Mouse (Mus musculus) heart, embryonic 12.5 days (tissue): Measurements from ENCODE around the gene Tti1. TPM values are rescaled to one million over a fixed set of nuclear protein-coding genes. Genes with fewer than 3 reads are reported as not detected.

ENCODE experiments used
- ATAC-seq: fragments of 200-750 bp; cut with Nextera tagmentation; 2 replicates; pipeline ENCODE4 v1.8.0; 2017; ENCODE audit warnings: moderate TSS enrichment, moderate library complexity; ENCODE audit not compliant: insufficient number of reproducible peaks, low FRiP score
- H3K27ac ChIP-seq: fragments of 300-500 bp; sonication (generic); 2 replicates; pipeline ENCODE4 v1.5.1; 2016; ENCODE audit warnings: mild to moderate bottlenecking, moderate library complexity; ENCODE audit not compliant: poor library complexity, severe bottlenecking
- H3K27me3 ChIP-seq: fragments of 300-500 bp; sonication (generic); replicated peaks from 2 replicates; pipeline ENCODE4 v1.6.1; 2016; ENCODE audit warnings: mild to moderate bottlenecking, moderate library complexity
- H3K36me3 ChIP-seq: fragments of 300-500 bp; sonication (generic); 2 replicates; pipeline ENCODE4 v1.6.1; 2016; ENCODE audit warnings: mild to moderate bottlenecking, moderate library complexity
- H3K4me1 ChIP-seq: fragments of 300-500 bp; sonication (generic); replicated peaks from 2 replicates; pipeline ENCODE4 v1.6.1; 2016; ENCODE audit warnings: mild to moderate bottlenecking
- H3K4me2 ChIP-seq: fragments of 300-500 bp; sonication (generic); 2 replicates; pipeline ENCODE4 v1.6.1; 2016; ENCODE audit warnings: mild to moderate bottlenecking, moderate library complexity
- H3K4me3 ChIP-seq: fragments of 300-500 bp; sonication (generic); 2 replicates; pipeline ENCODE4 v1.5.1; 2016; ENCODE audit warnings: mild to moderate bottlenecking
- H3K9ac ChIP-seq: fragments of 300-500 bp; sonication (generic); 2 replicates; pipeline ENCODE4 v1.6.1; 2016; ENCODE audit warnings: mild to moderate bottlenecking, moderate library complexity
- H3K9me3 ChIP-seq: fragments of 300-500 bp; sonication (generic); replicated peaks from 2 replicates; pipeline ENCODE4 v1.6.1; 2016; ENCODE audit warnings: mild to moderate bottlenecking, moderate library complexity
- WGBS: fragments of 180-500 bp; shearing (Covaris S2); methylation state at CpG from one replicate; pipeline ENCODE4 v1.1.7; 2016; 5-methylcytosine and 5-hydroxymethylcytosine counted together
- polyA plus RNA-seq: library from polyadenylated mRNA; unstranded; fragments of >200 nt; fragmentation: Nextera tagmentation; extraction: Ambion mirVana; gene quantifications from 2 replicates; pipeline ENCODE4 v1.2.1, GENCODE M21; 2016

Tti1 gene
- polyA plus RNA-seq, 1 experiment from 2014 or later, result 28.1 TPM

DNA sequence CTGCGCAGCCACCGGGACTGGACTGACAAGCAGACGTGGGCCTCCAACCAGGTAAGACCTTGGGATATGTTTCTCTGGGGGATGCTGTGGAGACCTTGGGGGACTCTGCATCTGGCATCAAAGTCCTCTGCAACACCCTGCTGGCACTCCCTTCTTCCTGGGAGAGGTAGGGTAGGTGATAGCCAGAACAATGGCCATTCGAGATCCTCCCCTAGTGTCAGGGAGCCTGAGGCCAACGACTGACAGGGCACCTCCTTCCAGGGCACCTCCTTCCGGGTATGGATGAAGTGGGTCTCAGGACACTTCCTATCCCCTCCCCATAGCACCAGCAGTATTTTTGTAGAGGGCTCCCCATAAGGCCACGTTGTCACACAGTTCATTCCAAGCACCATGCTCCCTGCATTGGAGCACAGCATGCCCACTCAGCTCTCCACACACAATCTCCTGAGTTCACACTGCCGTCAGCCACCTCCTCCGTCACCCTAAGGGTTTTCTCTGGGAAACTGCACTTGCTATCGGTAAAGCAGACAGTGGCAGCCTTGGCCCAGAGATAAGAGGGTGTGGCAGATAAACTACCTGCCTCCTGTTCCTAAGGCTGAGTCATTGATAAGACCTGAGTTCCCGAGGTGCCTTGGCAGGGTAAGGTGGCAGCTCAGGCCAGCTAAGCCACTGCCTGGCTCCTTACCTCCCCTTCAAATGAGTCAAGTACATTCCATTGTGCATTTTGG lies 92.6 kb downstream of the Tti1 start:
- 37% methylated on average over 11 of the region's 11 CpGs for WGBS
- H3K27me3 ChIP-seq, result peaks cover 57% of the 10 kb centered on the region
- no peak overlapping the region for H3K4me2 ChIP-seq
- H3K9me3 ChIP-seq, result 0 out of 2 replicates have a peak, but pooled peaks cover 3% of the 10 kb centered on the region
- H3K4me1 ChIP-seq, result peaks cover 4% of the 10 kb centered on the region
- no peak overlapping the region for H3K4me3 ChIP-seq
- H3K27ac ChIP-seq, result no peak overlapping the region
- ATAC-seq, result no peak
- H3K9ac ChIP-seq, result no peak overlapping the region
- H3K36me3 ChIP-seq, result no peaks in the 10 kb centered on the region

DNA sequence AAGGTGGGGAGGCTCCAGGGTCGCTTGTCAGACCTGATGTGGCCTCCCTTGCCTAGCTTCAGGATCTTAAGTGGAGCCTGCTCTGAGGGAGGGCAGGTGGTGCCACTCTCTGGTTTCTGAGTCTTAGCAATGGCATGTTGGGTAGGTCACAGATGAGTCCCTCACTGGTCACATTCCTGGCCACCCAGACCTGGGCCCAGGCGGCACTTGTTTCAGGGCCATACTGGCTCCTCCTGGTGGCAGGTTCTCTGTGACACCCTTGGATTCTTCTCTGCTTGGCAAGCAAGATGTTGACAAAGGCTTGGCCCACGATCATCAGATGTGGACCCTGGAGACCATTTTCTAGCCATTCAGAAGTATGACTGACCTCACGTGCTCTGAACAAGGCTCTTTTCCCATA lies 95.6 kb downstream of the Tti1 start:
- Histone ChIP-seq H3K27me3 (peaks cover 50% of the 10 kb centered on the region), H3K9ac (no peak overlapping the region), H3K9me3 (0 out of 2 replicates have a peak, but pooled peaks cover 3% of the 10 kb centered on the region), H3K27ac (no peak overlapping the region), H3K4me3 (no peak overlapping the region), H3K4me2 (no peak overlapping the region), H3K4me1 (0 out of 2 replicates have a peak, but pooled peaks cover 3% of the 10 kb centered on the region), H3K36me3 (no peaks in the 10 kb centered on the region)
- 68% methylated on average over 4 of the region's 4 CpGs for WGBS
- ATAC-seq, result no peak

Other genes with a start within 250 kb of the Tti1 start
- not detected in 2 replicates for gene Vstm2l, start 113.8 kb downstream of the Tti1 start, polyA plus RNA-seq
- gene Rprd1b, start 64 bp upstream of the Tti1 start, polyA plus RNA-seq, result 32.4 and 36.8 TPM in 2 replicates
- 227 and 231 TPM in 2 replicates for gene Tgm2, start 118.0 kb upstream of the Tti1 start, polyA plus RNA-seq
- gene D630003M21Rik, start 200.8 kb upstream of the Tti1 start, polyA plus RNA-seq, result 1.1 and 1.5 TPM in 2 replicates
- not detected in 2 replicates for gene Bpi, start 229.7 kb upstream of the Tti1 start, polyA plus RNA-seq